8 mouse cellular contexts compared by ENCODE assay signal in the genomic region with DNA sequence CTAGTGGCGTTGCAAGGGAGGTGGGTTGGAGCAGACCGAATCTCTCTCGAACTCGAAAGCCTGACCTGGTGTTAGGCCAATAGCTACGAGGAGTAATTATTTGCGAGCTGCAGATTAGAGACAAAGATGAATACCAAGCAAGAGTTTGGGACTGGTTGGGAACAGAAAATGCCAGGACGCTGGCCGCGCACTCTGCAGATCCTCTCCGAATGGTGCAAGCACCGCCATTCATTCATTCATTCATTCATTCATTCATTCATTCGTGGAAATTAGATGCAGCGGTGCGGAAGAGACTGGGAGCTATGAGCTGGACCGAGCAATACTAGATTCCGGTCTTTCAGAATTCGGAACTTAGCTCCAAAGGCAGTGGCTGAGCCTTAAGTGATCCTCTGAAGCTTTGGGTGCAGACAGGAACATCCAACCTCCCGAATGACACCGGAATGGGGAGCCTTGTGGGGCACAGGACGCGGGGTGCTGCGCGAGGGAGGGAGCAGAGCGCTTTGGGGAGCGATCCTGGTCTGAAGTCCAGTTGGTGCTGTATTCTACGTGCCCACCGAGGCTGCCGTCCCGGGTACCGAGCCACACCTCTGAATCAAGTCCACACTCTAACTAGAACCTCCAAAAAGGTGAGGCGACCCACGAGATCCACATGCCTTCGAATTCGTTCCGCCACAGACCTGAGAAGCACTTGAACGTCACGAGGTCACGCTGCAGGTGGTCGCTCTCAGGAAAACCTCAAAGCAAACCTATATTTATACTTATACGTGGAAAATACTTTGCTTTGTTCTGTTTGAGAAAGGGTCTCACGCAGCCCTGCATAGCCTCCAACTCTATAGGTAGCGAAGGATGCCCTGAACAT. TPM values are rescaled to one million over a fixed set of nuclear protein-coding genes. Genes with fewer than 3 reads are reported as not detected.
A peak's percentile ranks its signal among the peaks of the same experiment; 100 is the strongest.
DNase-seq lines count a peak whose midpoint lies in the region; ATAC-seq and TF ChIP-seq lines count a peak whose summit lies in the region.

No protein-coding gene starts in this region.

- H3K4me1 ChIP-seq in heart, embryonic 15.5 days (replicated peaks), result peaks cover 33% of the 10 kb centered on the region
- H3K4me1 ChIP-seq in brown adipose tissue, adult 24 weeks (ENCODE audit: control insufficient read depth, insufficient read depth, insufficient read length, low read length), result peaks cover 8% of the 10 kb centered on the region
- H3K4me1 ChIP-seq in hindbrain, embryonic 15.5 days (replicated peaks), result peaks cover 38% of the 10 kb centered on the region
- H3K4me1 ChIP-seq in midbrain, postnatal 0 days (ENCODE audit: insufficient read depth, low read length), result peaks cover 13% of the 10 kb centered on the region; the same call in 1 of the 2 replicates

- H3K9ac ChIP-seq in heart, embryonic 15.5 days, result no peak overlapping the region
- no peak overlapping the region for H3K9ac ChIP-seq in hindbrain, embryonic 15.5 days
- no peak overlapping the region for H3K9ac ChIP-seq in midbrain, postnatal 0 days (replicated peaks; ENCODE audit: low read length, poor library complexity, severe bottlenecking)

- peak overlapping the region; percentile 88 for H3K4me3 ChIP-seq in heart, embryonic 15.5 days
- peak overlapping the region; percentile 64 for H3K4me3 ChIP-seq in brown adipose tissue, adult 24 weeks (ENCODE audit: insufficient read depth, low read depth, low read length)
- H3K4me3 ChIP-seq in hindbrain, embryonic 15.5 days, result peak overlapping the region; percentile 84
- peak overlapping the region; percentile 80 for H3K4me3 ChIP-seq in midbrain, postnatal 0 days (ENCODE audit: low read depth, low read length)

- no peak for ATAC-seq in heart, embryonic 15.5 days (replicated peaks; ENCODE audit: insufficient number of reproducible peaks, insufficient read depth, low FRiP score, low read depth)
- no peak for ATAC-seq in hindbrain, embryonic 15.5 days (ENCODE audit: low FRiP score, low read depth)
- ATAC-seq in midbrain, postnatal 0 days (ENCODE audit: low FRiP score), result no peak
- ATAC-seq in erythroblast, adult 5-6 weeks (replicated peaks; ENCODE audit: low FRiP score, poor library complexity, severe bottlenecking), result no peak

- H3K27ac ChIP-seq in heart, embryonic 15.5 days, result no peak overlapping the region
- no peak overlapping the region for H3K27ac ChIP-seq in brown adipose tissue, adult 24 weeks (replicated peaks; ENCODE audit: low read depth, low read length)
- H3K27ac ChIP-seq in hindbrain, embryonic 15.5 days (replicated peaks), result no peak overlapping the region
- no peak overlapping the region for H3K27ac ChIP-seq in midbrain, postnatal 0 days (ENCODE audit: low read depth, low read length)

- H3K36me3 ChIP-seq in heart, embryonic 15.5 days, result no peaks in the 10 kb centered on the region; the same call in 1 of the 2 replicates
- H3K36me3 ChIP-seq in hindbrain, embryonic 15.5 days, result no peaks in the 10 kb centered on the region
- H3K36me3 ChIP-seq in midbrain, postnatal 0 days (ENCODE audit: insufficient read depth, low read length), result 0 out of 2 replicates have a peak, but pooled peaks cover 2% of the 10 kb centered on the region

- H3K9me3 ChIP-seq in heart, embryonic 15.5 days (replicated peaks), result no peaks in the 10 kb centered on the region
- no peaks in the 10 kb centered on the region for H3K9me3 ChIP-seq in hindbrain, embryonic 15.5 days
- H3K9me3 ChIP-seq in midbrain, postnatal 0 days (ENCODE audit: low read length), result no peaks in the 10 kb centered on the region

- intact Hi-C loops in left cerebral cortex, postnatal 36 days (cut with DNase I), result no loop called here

- H3K4me2 ChIP-seq in heart, embryonic 15.5 days, result peak overlapping the region; percentile 82
- H3K4me2 ChIP-seq in hindbrain, embryonic 15.5 days, result peak overlapping the region; percentile 89
- H3K4me2 ChIP-seq in midbrain, postnatal 0 days (ENCODE audit: low read depth, low read length, poor library complexity, severe bottlenecking), result peak overlapping the region; percentile 16; the same call in 1 of the 2 replicates

- H3K27me3 ChIP-seq in heart, embryonic 15.5 days, result peaks cover 56% of the 10 kb centered on the region
- H3K27me3 ChIP-seq in hindbrain, embryonic 15.5 days, result peaks cover 40% of the 10 kb centered on the region
- peaks cover 47% of the 10 kb centered on the region for H3K27me3 ChIP-seq in midbrain, postnatal 0 days (ENCODE audit: insufficient read depth, low read length)

- no peak for DNase-seq in heart, postnatal 4 days
- DNase-seq in midbrain, postnatal 0 days (ENCODE audit: low spot score), result no peak
- DNase-seq in left cerebral cortex, postnatal 36 days (ENCODE audit: low spot score in 2 of 2), result no peak
- no peak for DNase-seq in adrenal gland, postnatal 14 days

- 3% methylated on average over 42 of the region's 42 CpGs for WGBS in heart, embryonic 15.5 days
- WGBS in hindbrain, embryonic 15.5 days, result 2% methylated on average over 42 of the region's 42 CpGs
- WGBS in midbrain, postnatal 0 days, result 1% methylated on average over 42 of the region's 42 CpGs

- TF ChIP-seq CTCF in midbrain, postnatal 0 days (IDR thresholded peaks at IDR 0.05), result no peak

RNA-seq across cellular contexts. Expression of gene Wrap73, which starts 0.9 kb away (rescaled TPM):
- 19.5 and 25.7 TPM in 2 replicates for polyA plus RNA-seq in heart, embryonic 15.5 days (2015; fragmentation: Nextera tagmentation; extraction: Ambion mirVana)
- 10 to 100 TPM; 11.6 to 13.3 TPM for total RNA-seq in heart, postnatal 4 days (2021)
- 6.3 and 8.2 TPM in 2 replicates for polyA plus RNA-seq in brown adipose tissue, adult 24 weeks (2012; ENCODE audit: insufficient read depth, insufficient read length, missing spikeins)
- polyA plus RNA-seq in hindbrain, embryonic 15.5 days (2015; fragmentation: Nextera tagmentation; extraction: Ambion mirVana), result 41.3 and 45.5 TPM in 2 replicates
- 37.6 and 46.8 TPM in 2 replicates for total RNA-seq in midbrain, postnatal 0 days (2014; rRNA removed)
- polyA plus RNA-seq in midbrain, postnatal 0 days (2015; fragmentation: Nextera tagmentation; extraction: Ambion mirVana), result 34.7 and 36.3 TPM in 2 replicates
- 1.5 and 2.3 TPM in 2 replicates for total RNA-seq in erythroblast, adult 5-6 weeks (2015; ENCODE audit: low replicate concordance)
- total RNA-seq in erythroblast, adult 5-6 weeks (2017; ENCODE audit: low replicate concordance), result 2.6 and 4.5 TPM in 2 replicates
- total RNA-seq in left cerebral cortex, postnatal 36 days (2021), result 10 to 100 TPM; 29.3 to 31.0 TPM
- total RNA-seq in adrenal gland, postnatal 14 days (2021), result 13.7 and 18.9 TPM in 2 replicates

RNA-seq across cellular contexts. Expression of gene Trp73, which starts 1.2 kb away (rescaled TPM):
- 0.26 and 0.36 TPM in 2 replicates for polyA plus RNA-seq in heart, embryonic 15.5 days (2015; fragmentation: Nextera tagmentation; extraction: Ambion mirVana)
- not detected for total RNA-seq in heart, postnatal 4 days (2021)
- polyA plus RNA-seq in brown adipose tissue, adult 24 weeks (2012; ENCODE audit: insufficient read depth, insufficient read length, missing spikeins), result not detected in 2 replicates
- 0.31 and 0.92 TPM in 2 replicates for polyA plus RNA-seq in hindbrain, embryonic 15.5 days (2015; fragmentation: Nextera tagmentation; extraction: Ambion mirVana)
- 0.49 and 1.2 TPM in 2 replicates for total RNA-seq in midbrain, postnatal 0 days (2014; rRNA removed)
- polyA plus RNA-seq in midbrain, postnatal 0 days (2015; fragmentation: Nextera tagmentation; extraction: Ambion mirVana), result 0.28 and 0.52 TPM in 2 replicates
- not detected in 2 replicates for total RNA-seq in erythroblast, adult 5-6 weeks (2015; ENCODE audit: low replicate concordance)
- not detected in 2 replicates for total RNA-seq in erythroblast, adult 5-6 weeks (2017; ENCODE audit: low replicate concordance)
- total RNA-seq in left cerebral cortex, postnatal 36 days (2021), result under 1 TPM; 0.27 to 0.32 TPM
- total RNA-seq in adrenal gland, postnatal 14 days (2021), result not detected in 2 replicates

RNA-seq across cellular contexts. Expression of gene Tprgl, which starts 19.2 kb away (rescaled TPM):
- 116 and 145 TPM in 2 replicates for polyA plus RNA-seq in heart, embryonic 15.5 days (2015; fragmentation: Nextera tagmentation; extraction: Ambion mirVana)
- total RNA-seq in heart, postnatal 4 days (2021), result 100 to 1,000 TPM; 100 to 113 TPM
- 105 and 132 TPM in 2 replicates for polyA plus RNA-seq in brown adipose tissue, adult 24 weeks (2012; ENCODE audit: insufficient read depth, insufficient read length, missing spikeins)
- 209 and 219 TPM in 2 replicates for polyA plus RNA-seq in hindbrain, embryonic 15.5 days (2015; fragmentation: Nextera tagmentation; extraction: Ambion mirVana)
- total RNA-seq in midbrain, postnatal 0 days (2014; rRNA removed), result 210 and 241 TPM in 2 replicates
- polyA plus RNA-seq in midbrain, postnatal 0 days (2015; fragmentation: Nextera tagmentation; extraction: Ambion mirVana), result 227 and 250 TPM in 2 replicates
- 75.2 and 117 TPM in 2 replicates for total RNA-seq in erythroblast, adult 5-6 weeks (2015; ENCODE audit: low replicate concordance)
- 104 and 115 TPM in 2 replicates for total RNA-seq in erythroblast, adult 5-6 weeks (2017; ENCODE audit: low replicate concordance)
- 100 to 1,000 TPM; 156 to 182 TPM for total RNA-seq in left cerebral cortex, postnatal 36 days (2021)
- 125 and 132 TPM in 2 replicates for total RNA-seq in adrenal gland, postnatal 14 days (2021)

RNA-seq across cellular contexts. Expression of gene Megf6, which starts 29.3 kb away (rescaled TPM):
- polyA plus RNA-seq in heart, embryonic 15.5 days (2015; fragmentation: Nextera tagmentation; extraction: Ambion mirVana), result 31.5 and 47.7 TPM in 2 replicates
- total RNA-seq in heart, postnatal 4 days (2021), result 10 to 100 TPM; 50.0 to 52.8 TPM
- polyA plus RNA-seq in brown adipose tissue, adult 24 weeks (2012; ENCODE audit: insufficient read depth, insufficient read length, missing spikeins), result 0.21 and 0.28 TPM in 2 replicates
- 9.4 and 11.3 TPM in 2 replicates for polyA plus RNA-seq in hindbrain, embryonic 15.5 days (2015; fragmentation: Nextera tagmentation; extraction: Ambion mirVana)
- total RNA-seq in midbrain, postnatal 0 days (2014; rRNA removed), result 39.4 and 68.0 TPM in 2 replicates
- 12.1 and 15.4 TPM in 2 replicates for polyA plus RNA-seq in midbrain, postnatal 0 days (2015; fragmentation: Nextera tagmentation; extraction: Ambion mirVana)
- 1.0 TPM in 1 of 2 replicates, not detected in the other for total RNA-seq in erythroblast, adult 5-6 weeks (2015; ENCODE audit: low replicate concordance)
- not detected in 2 replicates for total RNA-seq in erythroblast, adult 5-6 weeks (2017; ENCODE audit: low replicate concordance)
- total RNA-seq in left cerebral cortex, postnatal 36 days (2021), result 1 to 10 TPM; 3.4 to 3.9 TPM
- total RNA-seq in adrenal gland, postnatal 14 days (2021), result 7.3 and 8.3 TPM in 2 replicates

Comparison
In these comparisons a context has a peak if more than half of its experiments do, and no peak if none do; other contexts are left out.
1. H3K4me2 ChIP-seq: peak in every context shown above with its lines; median percentile 89 in hindbrain, embryonic 15.5 days; 82 in heart, embryonic 15.5 days; 16 in midbrain, postnatal 0 days.